8 mouse cellular contexts compared by ENCODE assay signal in genomic region chr12:86795076-86795837, GRCm38 (mm10).
DNase-seq lines count a peak whose midpoint lies in the region; ATAC-seq and TF ChIP-seq lines count a peak whose summit lies in the region.

No protein-coding gene starts in this region.

- no peaks in the 10 kb centered on the region for H3K9me3 ChIP-seq in heart, embryonic 11.5 days (replicated peaks; ENCODE audit: control insufficient read depth, low read length)
- H3K9me3 ChIP-seq in forebrain, embryonic 10.5 days: no peaks in the 10 kb centered on the region
- H3K9me3 ChIP-seq in liver, embryonic 12.5 days (replicated peaks): no peaks in the 10 kb centered on the region
- H3K9me3 ChIP-seq in stomach, postnatal 0 days (ENCODE audit: control insufficient read depth, low read length): no peaks in the 10 kb centered on the region

- peaks cover 29% of the 10 kb centered on the region for H3K4me1 ChIP-seq in heart, embryonic 11.5 days (ENCODE audit: control insufficient read depth, insufficient read depth, low read length)
- H3K4me1 ChIP-seq in forebrain, embryonic 10.5 days: peaks cover 58% of the 10 kb centered on the region
- peaks cover 36% of the 10 kb centered on the region for H3K4me1 ChIP-seq in liver, embryonic 12.5 days
- peaks cover 5% of the 10 kb centered on the region; the same call in 1 of the 2 replicates for H3K4me1 ChIP-seq in stomach, postnatal 0 days (replicated peaks; ENCODE audit: control insufficient read depth, insufficient read depth)

- 48% methylated on average over 7 of the region's 7 CpGs for WGBS in heart, embryonic 11.5 days (ENCODE audit: insufficient replicate concordance)
- 66% methylated on average over 7 of the region's 7 CpGs for WGBS in forebrain, embryonic 10.5 days
- WGBS in liver, embryonic 12.5 days (ENCODE audit: insufficient replicate concordance): 55% methylated on average over 7 of the region's 7 CpGs
- WGBS in stomach, postnatal 0 days: 48% methylated on average over 7 of the region's 7 CpGs

- intact Hi-C loops in heart, postnatal 14 days (cut with DNase I): loop anchor here (1.0 to 2.0 kb wide), 3 partner anchors 14 to 110 kb away; no protein-coding TSS in a partner anchor

- TF ChIP-seq EP300 in stomach, postnatal 0 days (optimal IDR thresholded peaks at IDR 0.05): no peak

- no peak overlapping the region for H3K9ac ChIP-seq in heart, embryonic 11.5 days (ENCODE audit: low read depth, low read length)
- H3K9ac ChIP-seq in liver, embryonic 12.5 days: no peak overlapping the region
- no peak overlapping the region for H3K9ac ChIP-seq in stomach, postnatal 0 days (ENCODE audit: low read length)

- H3ac ChIP-seq in C2C12 (ENCODE audit: control insufficient read depth, insufficient read length, low read depth): no peak overlapping the region

- no peak for DNase-seq in heart, postnatal 14 days
- DNase-seq in forebrain, embryonic 10.5 days (ENCODE audit: extremely low spot score, low spot score): no peak
- peak; percentile 45 for DNase-seq in stomach, postnatal 0 days (ENCODE audit: low spot score)
- no peak for DNase-seq in layer of hippocampus, adult 9-11 months
- no peak for DNase-seq in thymus, postnatal 10 days (ENCODE audit: low spot score in 2 of 2)

- no peak overlapping the region for H3K4me2 ChIP-seq in heart, embryonic 11.5 days
- peak overlapping the region; percentile 31; the same call in 1 of the 2 replicates for H3K4me2 ChIP-seq in liver, embryonic 12.5 days
- no peak overlapping the region for H3K4me2 ChIP-seq in stomach, postnatal 0 days (replicated peaks; ENCODE audit: low read depth)

- TF ChIP-seq CTCF in C2C12 (IDR thresholded peaks at IDR 0.05; ENCODE audit: control insufficient read depth, insufficient read depth, insufficient read length): peak; percentile 6
- TF ChIP-seq CTCF in stomach, postnatal 0 days (IDR thresholded peaks at IDR 0.05; ENCODE audit: low read depth): no peak

- H3K27ac ChIP-seq in heart, embryonic 11.5 days (ENCODE audit: low read depth, low read length): 0 out of 2 replicates have a peak overlapping the region, but pooled peaks have one; percentile 1
- peak overlapping the region; percentile 54 for H3K27ac ChIP-seq in forebrain, embryonic 10.5 days
- peak overlapping the region; percentile 52 for H3K27ac ChIP-seq in liver, embryonic 12.5 days
- H3K27ac ChIP-seq in stomach, postnatal 0 days (replicated peaks): peak overlapping the region; percentile 61; the same call in 1 of the 2 replicates

- H3K4me3 ChIP-seq in heart, embryonic 11.5 days (ENCODE audit: low read depth, low read length): no peak overlapping the region
- H3K4me3 ChIP-seq in C2C12 (ENCODE audit: insufficient read depth, poor library complexity, severe bottlenecking): no peak overlapping the region
- H3K4me3 ChIP-seq in forebrain, embryonic 10.5 days: no peak overlapping the region
- no peak overlapping the region for H3K4me3 ChIP-seq in liver, embryonic 12.5 days
- no peak overlapping the region for H3K4me3 ChIP-seq in stomach, postnatal 0 days (ENCODE audit: low read depth, low read length)

- H3K36me3 ChIP-seq in heart, embryonic 11.5 days (ENCODE audit: control insufficient read depth, insufficient read depth, low read length): no peaks in the 10 kb centered on the region
- H3K36me3 ChIP-seq in C2C12 (ENCODE audit: control insufficient read depth, insufficient read depth): no peaks in the 10 kb centered on the region
- no peaks in the 10 kb centered on the region for H3K36me3 ChIP-seq in forebrain, embryonic 10.5 days (replicated peaks)
- no peaks in the 10 kb centered on the region for H3K36me3 ChIP-seq in liver, embryonic 12.5 days
- no peaks in the 10 kb centered on the region for H3K36me3 ChIP-seq in stomach, postnatal 0 days (ENCODE audit: control insufficient read depth, insufficient read depth, low read length)

- H3K79me2 ChIP-seq in C2C12 (ENCODE audit: control insufficient read depth, insufficient read depth): peaks cover 7% of the 10 kb centered on the region

- no peaks in the 10 kb centered on the region for H3K27me3 ChIP-seq in heart, embryonic 11.5 days (ENCODE audit: control insufficient read depth, insufficient read depth, low read length)
- H3K27me3 ChIP-seq in C2C12 (ENCODE audit: control insufficient read depth, insufficient read depth, insufficient read length): no peaks in the 10 kb centered on the region
- H3K27me3 ChIP-seq in forebrain, embryonic 10.5 days (ENCODE audit: poor library complexity, severe bottlenecking): no peaks in the 10 kb centered on the region
- H3K27me3 ChIP-seq in liver, embryonic 12.5 days (replicated peaks): no peaks in the 10 kb centered on the region
- no peaks in the 10 kb centered on the region for H3K27me3 ChIP-seq in stomach, postnatal 0 days (ENCODE audit: control insufficient read depth, insufficient read depth, low read length)

- ATAC-seq in heart, embryonic 11.5 days (replicated peaks; ENCODE audit: insufficient number of reproducible peaks, low FRiP score, low TSS enrichment): peak; percentile 12; the same call in 1 of the 2 replicates
- ATAC-seq in liver, embryonic 12.5 days: peak; percentile 66
- ATAC-seq in stomach, postnatal 0 days (ENCODE audit: low FRiP score, low TSS enrichment): peak; percentile 24; the same call in 1 of the 2 replicates

- H3K79me3 ChIP-seq in C2C12 (ENCODE audit: low read depth): no peaks in the 10 kb centered on the region

TF ChIP-seq in C2C12, 6 proteins besides CTCF, POLR2A, EP300 and RAD21:
- TF ChIP-seq MYOD1 (IDR thresholded peaks at IDR 0.05; ENCODE audit: control insufficient read depth, insufficient read length, low read depth) (no peak), FOSL1 (IDR thresholded peaks at IDR 0.05; ENCODE audit: insufficient read depth, low read length, poor library complexity, severe bottlenecking) (no peak), MAX (IDR thresholded peaks at IDR 0.05) (no peak), MYOG (IDR thresholded peaks at IDR 0.05; ENCODE audit: control insufficient read depth, extremely low read depth, insufficient read length) (no peak), USF1 (IDR thresholded peaks at IDR 0.05; ENCODE audit: low read depth) (no peak), CEBPB (IDR thresholded peaks at IDR 0.05; ENCODE audit: low read depth) (no peak)

Comparison
In these comparisons a context has a peak if more than half of its experiments do, and no peak if none do; other contexts are left out.
1. ATAC-seq: peak in every context shown above with its lines; median percentile 66 in liver, embryonic 12.5 days; 24 in stomach, postnatal 0 days; 12 in heart, embryonic 11.5 days.
2. H3K27ac ChIP-seq: peak in every context shown above with its lines; median percentile 61 in stomach, postnatal 0 days; 54 in forebrain, embryonic 10.5 days; 52 in liver, embryonic 12.5 days; 1 in heart, embryonic 11.5 days.